Mouse (Mus musculus) myocyte (in vitro differentiated cells): ENCODE data around the gene Gdf3.

ENCODE experiments used
- CEBPB ChIP-seq: IDR thresholded peaks from 2 replicates; pipeline ENCODE4 v1.6.1; 2011; ENCODE audit warnings: mild to moderate bottlenecking, moderate library complexity; ENCODE audit not compliant: poor library complexity, insufficient read depth, severe bottlenecking
- E2F4 ChIP-seq: IDR thresholded peaks from one replicate; pipeline ENCODE4 v1.6.1; 2011; ENCODE audit warnings: mild to moderate bottlenecking, control low read depth, moderate library complexity; ENCODE audit not compliant: insufficient read depth
- MAX ChIP-seq: IDR thresholded peaks from one replicate; pipeline ENCODE4 v1.6.1; 2011; ENCODE audit warnings: low read depth, mild to moderate bottlenecking, control low read depth
- MYOD1 ChIP-seq, 3 experiments: IDR thresholded peaks; one replicate each; pipeline ENCODE4 v1.6.1; 2011; ENCODE audit warnings: control low read depth in 2 of 3, low read depth in 2 of 3, mild to moderate bottlenecking in 2 of 3, moderate library complexity in 1 of 3; ENCODE audit not compliant: insufficient read length in 2 of 3, control insufficient read depth in 1 of 3
- MYOG ChIP-seq, 3 experiments: IDR thresholded peaks; one replicate each; pipeline ENCODE4 v1.6.1; 2011; ENCODE audit warnings: control low read depth in 2 of 3, low read depth in 2 of 3, mild to moderate bottlenecking in 2 of 3; ENCODE audit not compliant: insufficient read length in 2 of 3, control insufficient read depth in 1 of 3, insufficient read depth in 1 of 3
- POLR2A ChIP-seq: IDR thresholded peaks from one replicate; pipeline ENCODE4 v1.6.1; 2011; ENCODE audit warnings: low read depth, mild to moderate bottlenecking, control low read depth, moderate library complexity; ENCODE audit not compliant: insufficient read length
- POLR2AphosphoS2 ChIP-seq: IDR thresholded peaks from one replicate; pipeline ENCODE4 v1.6.1; 2011; ENCODE audit warnings: low read depth, control low read depth; ENCODE audit not compliant: insufficient read length
- REST ChIP-seq: IDR thresholded peaks from one replicate; pipeline ENCODE4 v1.6.1; 2011; ENCODE audit warnings: mild to moderate bottlenecking, control low read depth, moderate library complexity; ENCODE audit not compliant: insufficient read depth, insufficient read length
- TCF12 ChIP-seq: IDR thresholded peaks from one replicate; pipeline ENCODE4 v1.6.1; 2011; ENCODE audit warnings: mild to moderate bottlenecking, control low read depth; ENCODE audit not compliant: poor library complexity, insufficient read depth, severe bottlenecking
- TCF3 ChIP-seq: IDR thresholded peaks from one replicate; pipeline ENCODE4 v1.6.1; 2011; ENCODE audit warnings: low read depth, control low read depth; ENCODE audit not compliant: insufficient read length

DNA sequence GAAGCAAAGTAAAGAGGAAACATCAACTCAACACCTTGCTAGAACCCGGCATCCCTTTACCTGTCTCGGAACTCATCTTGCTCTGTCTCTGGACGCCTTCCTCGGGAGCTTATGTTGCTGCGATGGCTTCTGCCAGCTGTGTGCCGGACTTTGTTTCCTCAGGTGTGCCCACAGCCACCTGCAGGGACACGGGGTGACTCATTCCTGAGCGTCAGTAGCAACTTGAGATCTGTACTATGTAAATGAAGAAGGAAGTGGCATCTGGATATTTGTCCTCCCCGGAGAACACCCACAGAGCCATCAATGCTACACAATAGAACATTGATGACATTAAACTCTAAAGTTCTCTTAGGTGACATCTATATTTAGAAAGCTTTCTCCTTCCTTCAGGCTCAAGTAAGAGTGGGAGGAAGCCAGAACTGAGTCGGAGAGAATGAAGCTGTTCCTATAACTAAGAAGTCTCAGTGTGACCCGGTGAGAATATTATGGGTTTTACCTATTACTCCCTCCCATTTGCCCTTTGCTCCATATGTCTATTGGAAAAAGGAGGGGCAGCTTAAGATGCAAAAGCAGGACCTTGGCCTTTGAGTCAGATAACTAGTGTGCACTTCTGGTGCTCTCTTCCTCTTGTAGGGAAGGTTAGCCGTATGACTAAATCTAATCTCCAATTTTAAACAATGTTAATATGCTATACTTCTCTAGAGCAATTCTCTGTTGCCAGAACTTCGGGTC lies 18.7 kb downstream of the Gdf3 start:
- TF ChIP-seq CEBPB (no peak), POLR2A (no peak), POLR2AphosphoS2 (no peak), MAX (no peak), TCF12 (no peak), TCF3 (no peak), MYOG (IDR thresholded peaks at IDR 0.05; ENCODE audit: control insufficient read depth in 1 of 3, insufficient read depth in 1 of 3, insufficient read length in 2 of 3, low read depth in 2 of 3) (no peak), E2F4 (no peak), REST (no peak), MYOD1 (IDR thresholded peaks at IDR 0.05; ENCODE audit: control insufficient read depth in 1 of 3, insufficient read length in 2 of 3, low read depth in 2 of 3) (no peak)
